Mouse (Mus musculus) ES-E14 (cell line): ENCODE data around the gene Casp8. TPM values are rescaled to one million over a fixed set of nuclear protein-coding genes. Genes with fewer than 3 reads are reported as not detected.
"Not testable (repeated sequence)": the region's sequence is repeated elsewhere in the genome, so short reads cannot be mapped to it uniquely, and the experiment has no call there.

Experiments used
- DNase-seq: peaks from one replicate; pipeline ENCODE4 v3.0.0-alpha.2; 2013; ENCODE audit warnings: low read depth, low spot score
- H3K27ac ChIP-seq: 2 replicates; pipeline ENCODE4 v1.5.1; 2012; ENCODE audit warnings: low read depth, mild to moderate bottlenecking, low read length, moderate library complexity, mixed read lengths; ENCODE audit not compliant: poor library complexity, insufficient read depth, severe bottlenecking
- H3K36me3 ChIP-seq: 2 replicates; pipeline ENCODE4 v1.6.1; 2012; ENCODE audit warnings: mild to moderate bottlenecking, low read length, moderate library complexity, mixed read lengths; ENCODE audit not compliant: control insufficient read depth, poor library complexity, insufficient read depth, severe bottlenecking
- H3K4me1 ChIP-seq, 2 experiments: fragments of 150-350 bp in 1 of 2; sonication (generic) in 1 of 2; 2 replicates each; pipeline ENCODE4 v1.6.1; 2012; ENCODE audit warnings: low read length in 2 of 2, mild to moderate bottlenecking in 1 of 2, mixed read lengths in 1 of 2; ENCODE audit not compliant: control insufficient read depth in 2 of 2, insufficient read depth in 2 of 2, poor library complexity in 1 of 2
- H3K4me3 ChIP-seq, 2 experiments: fragments of 150-350 bp in 1 of 2; sonication (generic) in 1 of 2; 2 replicates each; pipeline ENCODE4 v1.5.1; 2012; ENCODE audit warnings: low read length in 2 of 2, low read depth in 1 of 2, mild to moderate bottlenecking in 1 of 2, mixed read lengths in 1 of 2; ENCODE audit not compliant: insufficient read depth in 1 of 2, poor library complexity in 1 of 2, severe bottlenecking in 1 of 2
- H3K9ac ChIP-seq: 2 replicates; pipeline ENCODE4 v1.6.1; 2012; ENCODE audit warnings: low read depth, mild to moderate bottlenecking, low read length, mixed read lengths; ENCODE audit not compliant: poor library complexity, insufficient read depth, severe bottlenecking
- H3K9me3 ChIP-seq: fragments of 150-350 bp; sonication (generic); 2 replicates; pipeline ENCODE4 v1.6.1; 2012; ENCODE audit warnings: low read depth, mild to moderate bottlenecking, low read length; ENCODE audit not compliant: control insufficient read depth, insufficient read depth
- CHD2 ChIP-seq: IDR thresholded peaks from 2 replicates; pipeline ENCODE4 v1.6.1; 2014; ENCODE audit warnings: mild to moderate bottlenecking, low read depth, low read length, inconsistent platforms
- HCFC1 ChIP-seq: IDR thresholded peaks from 2 replicates; pipeline ENCODE4 v1.6.1; 2012; ENCODE audit warnings: low read length, inconsistent platforms, borderline replicate concordance; ENCODE audit not compliant: insufficient read depth
- MAFK ChIP-seq: IDR thresholded peaks from 2 replicates; pipeline ENCODE4 v1.6.1; 2014; ENCODE audit warnings: mild to moderate bottlenecking, low read depth, low read length, inconsistent platforms; ENCODE audit not compliant: insufficient read depth
- ZC3H11A ChIP-seq: IDR thresholded peaks from 2 replicates; pipeline ENCODE4 v1.6.1; 2012; ENCODE audit warnings: low read depth, mild to moderate bottlenecking, inconsistent platforms, low read length, borderline replicate concordance
- ZNF384 ChIP-seq: IDR thresholded peaks from 2 replicates; pipeline ENCODE4 v1.6.1; 2012; ENCODE audit warnings: low read depth, low read length, inconsistent platforms
- in situ Hi-C, 2 experiments: fragments of 600-800 bp; cut with MboI; formaldehyde crosslinking; loops; one replicate each; pipeline ENCODE4 v1.15.1; 2025; ENCODE audit warnings: low sequenced_read_pairs in 2 of 2, inconsistent platforms in 1 of 2; ENCODE audit not compliant: unreplicated experiment in 2 of 2
- total RNA-seq: library from RNA; depleted of rRNA; stranded (reverse); fragments of 300-350 nt; gene quantifications from 2 replicates; pipeline ENCODE4 v1.2.3, GENCODE M21; 2012

Gene Casp8
- total RNA-seq, 1 experiment, result 2.5 TPM

DNA sequence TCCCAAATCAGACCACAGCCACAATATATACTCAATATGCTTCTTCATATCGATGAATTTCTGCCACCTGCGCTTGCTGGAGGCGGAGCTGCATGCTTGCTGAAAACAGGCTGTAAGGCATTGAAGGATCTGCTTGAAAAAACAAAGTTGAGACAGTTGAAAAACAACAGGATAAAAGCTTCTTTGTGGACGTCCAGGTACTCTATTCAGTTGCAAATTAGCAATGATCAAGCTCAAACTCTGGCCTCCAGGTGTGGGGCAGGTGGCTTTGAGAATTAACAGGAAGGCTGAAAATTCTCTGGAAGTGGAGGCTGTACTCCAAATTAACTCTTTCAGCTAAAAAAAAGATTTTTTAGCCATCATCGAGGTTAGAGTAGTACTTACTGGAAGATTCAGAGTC, 32.6 kb upstream of the Casp8 start:
- peak overlapping the region in 1 of 2 experiments; percentile 7; a peak in 1 of 4 replicates for H3K4me3 ChIP-seq
- peak overlapping the region; percentile 90; the same call in 1 of the 2 replicates for H3K27ac ChIP-seq
- DNase-seq, result peak; percentile 38
- no peaks in the 10 kb centered on the region for H3K4me1 ChIP-seq
- in situ Hi-C loops, result no loop called here
- TF ChIP-seq ZNF384 (0 out of 2 replicates have a peak, but pooled peaks have one; percentile 12), CHD2 (no peak)
- no peak overlapping the region for H3K9ac ChIP-seq
- peaks cover 5% of the 10 kb centered on the region for H3K9me3 ChIP-seq
- H3K36me3 ChIP-seq, result peaks cover 7% of the 10 kb centered on the region

- H3K4me3 ChIP-seq, H3K4me1 ChIP-seq, H3K9me3 ChIP-seq, H3K27ac ChIP-seq, H3K36me3 ChIP-seq, DNase-seq, H3K9ac ChIP-seq, in situ Hi-C loops: not testable (repeated sequence)
These were observed 28.7 kb upstream of the Casp8 start for GRCm38 (mm10) chr1:58766446-58766845.

DNA sequence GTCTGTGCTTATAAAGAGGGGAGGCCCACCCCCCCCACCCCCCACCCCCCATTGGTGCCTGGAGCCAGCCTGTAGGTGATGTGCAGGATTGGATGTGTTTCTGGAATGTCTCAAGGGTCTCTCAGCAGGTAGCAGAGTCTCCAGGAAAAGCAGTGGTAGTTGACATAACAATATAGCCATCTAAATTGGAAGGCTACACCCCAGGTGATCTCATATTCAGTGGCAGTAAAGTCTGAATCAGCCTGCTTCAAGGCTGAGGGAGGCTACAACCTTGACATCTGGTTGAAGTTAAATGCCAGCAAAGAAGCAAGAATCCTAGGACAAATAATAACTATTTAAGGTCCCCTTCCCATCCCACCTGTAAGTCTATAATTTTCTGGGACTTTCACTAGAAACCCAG, 26.0 kb upstream of the Casp8 start:
- in situ Hi-C loops, result no loop called here
- peaks cover 3 to 7% of the 10 kb centered on the region in 2 experiments; a peak in 3 of 4 replicates for H3K4me1 ChIP-seq
- H3K9me3 ChIP-seq, result no peaks in the 10 kb centered on the region; the same call in 1 of the 2 replicates
- TF ChIP-seq HCFC1 (no peak), CHD2 (no peak), ZNF384 (no peak), ZC3H11A (no peak), MAFK (no peak)
- no peak for DNase-seq
- H3K4me3 ChIP-seq, result no peak overlapping the region
- peak overlapping the region; percentile 53; the same call in 1 of the 2 replicates for H3K27ac ChIP-seq
- no peak overlapping the region for H3K9ac ChIP-seq
- H3K36me3 ChIP-seq, result no peaks in the 10 kb centered on the region

GRCm38 (mm10) chr1:58769701-58770100, 25.5 kb upstream of the Casp8 start:
- H3K4me1 ChIP-seq, result peaks cover 3 to 7% of the 10 kb centered on the region in 2 experiments; a peak in 3 of 4 replicates
- no peak overlapping the region for H3K9ac ChIP-seq
- H3K27ac ChIP-seq, result no peak overlapping the region
- in situ Hi-C loops, result no loop called here
- no peaks in the 10 kb centered on the region; the same call in 1 of the 2 replicates for H3K9me3 ChIP-seq
- no peak for DNase-seq
- TF ChIP-seq HCFC1 (no peak), ZNF384 (no peak), CHD2 (no peak), ZC3H11A (no peak), MAFK (no peak)
- no peaks in the 10 kb centered on the region for H3K36me3 ChIP-seq
- no peak overlapping the region for H3K4me3 ChIP-seq

- no peaks in the 10 kb centered on the region for H3K36me3 ChIP-seq
- peaks cover 3 to 7% of the 10 kb centered on the region in 2 experiments; a peak in 3 of 4 replicates for H3K4me1 ChIP-seq
- H3K9me3 ChIP-seq, result no peaks in the 10 kb centered on the region; the same call in 1 of the 2 replicates
- in situ Hi-C loops, result no loop called here
- TF ChIP-seq HCFC1 (no peak), ZNF384 (no peak), MAFK (no peak), ZC3H11A (peak; percentile 78)
- no peak overlapping the region for H3K4me3 ChIP-seq
- no peak overlapping the region; the same call in 1 of the 2 replicates for H3K9ac ChIP-seq
- no peak overlapping the region for H3K27ac ChIP-seq
- peak; percentile 62 for DNase-seq
These were observed 25.0 kb upstream of the Casp8 start for GRCm38 (mm10) chr1:58770111-58770720.
